Mouse (Mus musculus) heart, adult 2 months (tissue): ENCODE measurements around the gene Ube2l6.

Experiments
- CTCF ChIP-seq: fragments of 200-600 bp; IDR thresholded peaks from 2 replicates; pipeline ENCODE4 v1.8.1; 2022; ENCODE audit warnings: antibody characterized with exemption, mild to moderate bottlenecking, moderate library complexity
- EP300 ChIP-seq: fragments of 200-500 bp; IDR thresholded peaks from 2 replicates; pipeline ENCODE4 v1.6.1; 2011; ENCODE audit warnings: low read depth, low read length, control low read depth; ENCODE audit not compliant: insufficient read depth

DNA sequence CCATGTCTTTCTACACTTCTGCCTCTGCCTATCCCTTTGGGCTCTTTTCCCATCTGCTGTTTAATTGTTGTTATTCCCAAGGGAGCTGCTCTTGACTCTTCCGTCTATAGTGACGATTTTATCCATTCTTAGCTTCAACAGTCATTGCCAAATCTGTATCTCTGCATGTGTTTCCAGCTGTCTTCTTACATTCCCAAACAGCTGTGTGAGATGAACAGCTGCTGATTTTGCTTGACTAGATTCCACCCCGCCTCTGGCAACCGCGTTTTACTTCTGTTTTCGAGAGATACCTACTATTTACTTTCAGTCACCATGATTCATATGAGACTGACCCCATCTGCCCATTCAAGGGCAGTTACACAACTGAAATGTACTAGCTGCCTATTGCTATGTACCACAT lies 48.5 kb upstream of the Ube2l6 start:
- TF ChIP-seq CTCF (no peak), EP300 (0 out of 2 replicates have a peak, but pooled peaks have one; percentile 29)
